Mouse (Mus musculus): ENCODE data around the gene Olfm2.

DNA sequence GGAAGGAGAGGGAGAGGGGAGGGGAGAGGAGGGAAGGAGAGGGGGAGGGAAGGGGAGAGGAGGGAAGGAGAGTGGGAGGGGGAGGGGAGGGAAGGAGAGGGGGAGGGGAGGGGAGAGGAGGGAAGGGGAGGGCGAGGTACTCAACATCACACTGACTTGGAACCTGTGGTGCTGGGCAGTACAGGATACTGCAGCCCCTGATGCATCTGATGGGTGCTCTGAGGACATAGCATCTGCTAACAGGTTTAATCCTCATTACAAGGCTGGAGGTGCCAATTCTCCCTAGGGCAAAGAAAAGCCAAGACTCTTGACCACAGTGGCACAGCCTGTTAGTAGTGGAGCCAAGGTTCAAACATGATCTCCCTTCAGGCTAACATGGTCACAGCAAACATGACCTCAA is 56.7 kb downstream of the Olfm2 start:
- TF ChIP-seq CTCF (IDR thresholded peaks at IDR 0.05; ENCODE audit: low read depth) (no peak), EP300 (optimal IDR thresholded peaks at IDR 0.05) (no peak)

Measured in stomach, postnatal 0 days (tissue).